17 mouse cellular contexts compared by ENCODE assay signal in the genomic region with DNA sequence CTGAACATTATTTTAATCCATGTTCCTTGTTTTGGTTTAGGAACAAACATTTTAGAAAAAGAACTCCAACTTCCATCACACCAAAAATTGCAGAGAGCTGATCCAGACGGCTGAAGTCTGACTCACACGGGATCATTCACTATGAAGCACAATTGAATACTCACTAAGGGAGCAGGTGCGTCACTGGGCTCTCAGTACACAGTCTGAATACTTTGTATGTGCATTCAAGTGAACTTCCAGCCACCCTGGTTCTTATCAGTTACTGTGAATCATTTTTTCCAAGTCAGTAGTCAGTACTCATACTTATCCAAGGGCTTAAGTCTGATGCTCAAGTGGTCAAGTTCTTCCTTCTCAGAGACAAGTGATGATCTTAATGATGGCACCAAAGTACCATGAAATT.
"Had no signal": no experiment of that assay in that cellular context is flagged by ENCODE, and none has a peak within 500 bp of the region (broad histone marks: within the 10 kb centered on the region; RNA-seq: fewer than 3 reads in every experiment).

No protein-coding gene starts in this region.

- H3K4me3 ChIP-seq: neural tube, embryonic 12.5 days; neural tube, embryonic 13.5 days; neural tube, embryonic 15.5 days; stomach, embryonic 15.5 days had no signal

- DNase-seq: retina, postnatal 1 day; right cerebral cortex, adult 18-20 months; right cerebral cortex, postnatal 14 days; right cerebral cortex, postnatal 25 days; right cerebral cortex, postnatal 4 days; spleen, adult 18-20 months; thymus, adult 18-20 months; thymus, adult 2 months; thymus, postnatal 14 days; thymus, postnatal 25 days; thymus, postnatal 36 days; thymus, postnatal 4 days had no signal

- H3K27ac ChIP-seq: neural tube, embryonic 12.5 days; neural tube, embryonic 13.5 days; neural tube, embryonic 15.5 days; stomach, embryonic 15.5 days; stomach, postnatal 0 days had no signal

- H3K36me3 ChIP-seq: neural tube, embryonic 12.5 days; neural tube, embryonic 13.5 days; neural tube, embryonic 15.5 days; stomach, embryonic 15.5 days had no signal

- H3K4me1 ChIP-seq: neural tube, embryonic 12.5 days; neural tube, embryonic 13.5 days; neural tube, embryonic 15.5 days; stomach, embryonic 15.5 days had no signal

- H3K27me3 ChIP-seq: neural tube, embryonic 12.5 days; neural tube, embryonic 13.5 days; neural tube, embryonic 15.5 days; stomach, embryonic 15.5 days had no signal

- H3K4me2 ChIP-seq: neural tube, embryonic 12.5 days; neural tube, embryonic 13.5 days; neural tube, embryonic 15.5 days; stomach, embryonic 15.5 days had no signal

- H3K9ac ChIP-seq: neural tube, embryonic 12.5 days; neural tube, embryonic 13.5 days; neural tube, embryonic 15.5 days; stomach, embryonic 15.5 days had no signal

- H3K9me3 ChIP-seq: neural tube, embryonic 12.5 days; neural tube, embryonic 13.5 days; neural tube, embryonic 15.5 days; stomach, embryonic 15.5 days had no signal
